Mouse (Mus musculus): ENCODE results near the gene Pop7. TPM values are rescaled to one million over a fixed set of nuclear protein-coding genes. Genes with fewer than 3 reads are reported as not detected.

Gene Pop7
- polyA plus RNA-seq (2015; fragmentation: Nextera tagmentation; extraction: Ambion mirVana): 79.7 and 80.1 TPM in 2 replicates

DNA sequence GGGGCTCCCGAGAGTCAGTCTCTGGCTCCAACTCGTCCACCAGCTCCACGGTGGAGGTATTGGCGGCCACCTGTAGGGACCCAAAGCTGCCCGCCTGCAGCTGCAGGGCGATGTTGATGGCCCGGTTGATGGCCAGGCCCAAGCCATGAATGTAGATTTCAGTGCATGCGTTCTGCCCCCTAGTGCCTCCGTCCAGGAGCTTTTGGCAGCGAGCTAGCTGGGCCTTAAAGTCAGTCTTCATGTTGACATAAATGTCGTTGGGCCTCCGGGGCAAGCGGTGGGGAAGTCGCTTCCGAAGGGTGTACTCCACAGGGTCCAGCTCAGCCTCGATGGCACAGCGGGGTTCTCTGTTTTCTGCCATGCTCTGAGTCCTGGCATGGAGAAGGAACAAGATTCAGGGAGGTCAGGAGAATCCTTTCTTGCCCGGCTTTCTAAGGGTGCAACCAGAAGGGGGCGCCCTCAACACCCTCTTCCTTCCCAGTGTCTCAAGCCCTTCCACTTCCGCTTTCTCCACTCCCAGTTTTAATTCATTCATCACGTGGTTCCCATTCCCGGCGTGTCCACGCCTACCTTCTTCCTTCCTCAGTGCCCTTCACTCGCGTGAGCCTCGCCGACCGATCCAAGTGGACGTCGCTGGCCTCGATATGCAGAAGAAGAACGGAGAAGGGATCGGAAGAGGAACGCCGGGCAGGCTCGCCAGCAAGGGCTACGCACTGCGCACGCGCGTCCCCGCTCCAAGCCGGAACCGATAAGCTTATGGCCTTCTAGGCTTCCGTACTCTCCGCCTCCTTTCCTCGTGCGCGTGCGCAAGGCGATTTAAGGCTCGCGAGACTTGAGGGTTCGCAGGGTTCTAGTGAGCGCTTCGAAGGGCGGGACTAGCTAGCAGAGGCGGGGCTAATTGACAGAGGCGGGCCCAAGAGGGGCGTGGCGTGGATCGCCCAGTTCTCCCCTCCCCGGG is at the start of gene Pop7:
Gene Pop7, minus strand, starts transcription at position 810 of the 958 bp plus-strand sequence.
- Histone ChIP-seq H3K4me1 (replicated peaks) (peaks cover 25% of the 10 kb centered on the region), H3K36me3 (peaks cover 12% of the 10 kb centered on the region), H3K4me2 (peak within 1 kb of the TSS; percentile 68), H3K9ac (peak within 1 kb of the TSS; percentile 76), H3K9me3 (no peaks in the 10 kb centered on the region), H3K27me3 (no peaks in the 10 kb centered on the region), H3K4me3 (peak within 1 kb of the TSS; percentile 52), H3K27ac (replicated peaks) (peak within 1 kb of the TSS; percentile 95)
- peak; percentile 96 for ATAC-seq (ENCODE audit: low read depth)
- WGBS: 2% methylated on average over 64 of the region's 64 CpGs

DNA sequence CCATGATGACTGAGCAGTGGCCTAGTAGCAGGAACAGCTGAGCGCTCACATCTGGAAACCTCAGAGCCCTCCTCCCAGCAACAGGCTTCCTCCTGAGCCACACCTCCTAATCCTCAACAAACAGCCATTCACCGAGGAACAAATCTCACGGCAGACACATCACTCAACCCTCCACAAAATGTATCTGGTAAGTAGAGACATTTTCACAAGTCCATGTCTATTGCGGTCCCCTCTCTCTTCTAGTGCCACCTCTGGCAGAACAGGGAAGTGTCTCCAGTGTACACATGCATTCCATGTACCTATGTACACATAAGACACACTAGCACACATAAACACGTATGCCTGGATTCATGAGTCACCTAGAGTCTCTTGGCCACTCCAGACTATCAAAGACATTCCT is 48.8 kb upstream of the Pop7 start:
- Histone ChIP-seq H3K4me2 (no peak overlapping the region), H3K27ac (replicated peaks) (no peak overlapping the region), H3K9me3 (no peaks in the 10 kb centered on the region), H3K4me3 (no peak overlapping the region), H3K36me3 (no peaks in the 10 kb centered on the region), H3K27me3 (peaks cover 4% of the 10 kb centered on the region; the same call in 1 of the 2 replicates), H3K9ac (no peak overlapping the region), H3K4me1 (replicated peaks) (peaks cover 27% of the 10 kb centered on the region)
- WGBS: 81% methylated on average over 5 of the region's 5 CpGs
- no peak for ATAC-seq (ENCODE audit: low read depth)

DNA sequence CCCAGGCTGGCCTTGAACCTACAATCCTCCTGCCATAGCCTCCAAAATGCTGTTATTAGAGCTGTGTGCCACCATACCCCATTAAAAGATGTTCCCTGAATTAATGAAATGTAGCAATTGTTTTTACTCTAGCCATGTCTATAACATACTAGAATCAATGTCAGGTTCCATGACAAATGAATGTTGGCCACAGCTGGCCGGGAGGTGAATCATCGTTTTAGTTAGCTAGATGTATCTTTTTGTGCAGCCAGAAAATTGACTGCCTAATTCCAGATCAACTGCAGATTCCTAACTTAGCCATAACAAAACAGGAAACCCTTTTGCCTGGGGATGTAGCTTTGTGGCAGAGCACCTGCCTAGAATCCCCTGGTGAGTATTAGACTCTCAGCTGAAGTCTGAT is 47.5 kb upstream of the Pop7 start:
- Histone ChIP-seq H3K36me3 (no peaks in the 10 kb centered on the region), H3K4me1 (replicated peaks) (peaks cover 19% of the 10 kb centered on the region), H3K27me3 (peaks cover 7% of the 10 kb centered on the region; the same call in 1 of the 2 replicates), H3K9me3 (no peaks in the 10 kb centered on the region), H3K4me2 (no peak overlapping the region), H3K27ac (replicated peaks) (no peak overlapping the region), H3K9ac (no peak overlapping the region), H3K4me3 (no peak overlapping the region)
- ATAC-seq (ENCODE audit: low read depth): no peak
- 85% methylated on average over 2 of the region's 2 CpGs for WGBS

DNA sequence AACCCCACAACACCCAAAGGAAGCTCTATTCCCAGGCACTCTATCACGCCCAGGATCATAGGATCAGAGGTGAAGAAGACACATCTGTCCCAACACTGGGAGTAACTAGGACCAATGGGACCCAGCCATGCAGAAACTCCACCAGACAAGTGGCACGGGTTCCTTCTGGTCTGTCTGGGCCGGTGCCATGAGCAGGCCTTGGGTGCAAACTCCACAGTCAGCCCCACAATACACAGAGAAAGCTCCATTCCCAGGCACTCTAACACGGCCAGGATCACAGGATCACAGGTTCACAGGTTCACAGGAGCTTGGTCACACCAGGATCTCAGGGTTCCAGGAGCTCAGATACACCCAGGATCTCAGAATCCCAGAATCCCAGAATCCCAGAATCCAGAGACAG is 43.3 kb upstream of the Pop7 start:
- ATAC-seq (ENCODE audit: low read depth): no peak
- Histone ChIP-seq H3K9ac (no peak overlapping the region), H3K27me3 (peaks cover 2% of the 10 kb centered on the region; the same call in 1 of the 2 replicates), H3K4me3 (no peak overlapping the region), H3K36me3 (no peaks in the 10 kb centered on the region), H3K27ac (replicated peaks) (no peak overlapping the region), H3K4me2 (no peak overlapping the region), H3K4me1 (replicated peaks) (no peaks in the 10 kb centered on the region), H3K9me3 (no peaks in the 10 kb centered on the region)
- 80% methylated on average over 4 of the region's 4 CpGs for WGBS

DNA sequence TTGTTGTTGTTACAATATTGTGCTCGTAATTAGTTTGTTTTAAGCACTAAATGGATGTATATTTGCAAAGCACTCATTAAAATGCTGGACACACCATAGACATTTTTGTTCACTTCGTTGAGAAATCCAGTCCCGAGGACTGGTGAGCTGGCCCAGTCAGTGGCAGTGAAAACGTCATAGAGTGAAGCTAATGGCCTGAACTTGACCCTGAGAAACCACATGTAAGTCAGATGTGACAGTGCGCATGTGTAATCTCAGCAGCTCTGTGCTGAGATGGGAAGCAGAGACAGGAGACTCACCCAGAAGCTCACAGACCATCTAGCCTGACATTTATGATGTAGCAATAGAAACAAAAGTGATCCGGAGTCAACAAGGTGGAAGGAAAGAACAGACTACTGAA is 42.6 kb upstream of the Pop7 start:
- H3K9ac ChIP-seq: 0 out of 2 replicates have a peak overlapping the region, but pooled peaks have one; percentile 5
- no peak overlapping the region for H3K4me3 ChIP-seq
- 61% methylated on average over 6 of the region's 6 CpGs for WGBS
- H3K36me3 ChIP-seq: no peaks in the 10 kb centered on the region
- no peak overlapping the region for H3K4me2 ChIP-seq
- H3K27me3 ChIP-seq: peaks cover 2% of the 10 kb centered on the region; the same call in 1 of the 2 replicates
- H3K4me1 ChIP-seq (replicated peaks): no peaks in the 10 kb centered on the region
- ATAC-seq (ENCODE audit: low read depth): no peak
- no peak overlapping the region for H3K27ac ChIP-seq (replicated peaks)
- H3K9me3 ChIP-seq: no peaks in the 10 kb centered on the region

DNA sequence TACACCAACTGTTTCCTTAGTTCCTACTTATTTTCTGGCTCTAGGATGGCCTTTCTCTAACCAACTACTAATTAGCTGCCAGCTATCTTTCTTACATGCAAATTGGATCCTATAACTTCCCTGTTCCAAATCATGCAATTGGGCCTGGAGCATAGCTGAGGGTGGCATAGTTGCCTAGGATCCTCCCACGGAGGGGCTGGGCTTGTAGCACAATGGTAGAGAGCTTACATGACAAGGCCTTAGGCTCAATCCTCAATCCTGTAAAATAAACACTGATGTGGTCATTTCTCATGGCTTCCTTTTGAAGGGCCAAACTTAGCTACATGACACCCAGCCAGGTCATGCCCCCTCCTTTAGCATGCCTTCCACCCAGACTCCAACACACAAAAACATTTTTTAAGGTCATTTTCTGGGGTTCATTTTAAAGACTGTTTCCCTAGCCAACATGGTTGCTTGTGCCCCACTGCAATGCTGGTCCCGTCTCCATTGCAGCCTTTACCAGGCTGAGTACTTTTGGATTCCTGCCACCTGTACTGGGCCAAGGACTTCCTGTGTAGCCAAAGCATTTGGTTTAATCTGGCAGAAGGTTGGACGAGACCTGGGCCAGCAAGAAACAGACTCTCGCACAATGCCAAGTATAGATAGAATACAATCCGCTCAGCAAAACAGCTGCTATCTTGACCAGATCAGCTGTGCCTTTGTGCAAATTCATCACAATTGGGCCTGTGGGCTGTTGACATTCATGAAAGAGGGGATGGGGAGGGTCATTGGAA is 39.6 kb upstream of the Pop7 start:
- ATAC-seq (ENCODE audit: low read depth): no peak
- Histone ChIP-seq H3K4me2 (no peak overlapping the region), H3K36me3 (no peaks in the 10 kb centered on the region), H3K27me3 (peaks cover 2% of the 10 kb centered on the region; the same call in 1 of the 2 replicates), H3K9ac (no peak overlapping the region), H3K9me3 (no peaks in the 10 kb centered on the region), H3K4me1 (replicated peaks) (peaks cover 8% of the 10 kb centered on the region), H3K4me3 (no peak overlapping the region), H3K27ac (replicated peaks) (no peak overlapping the region)
- 79% methylated on average over 5 of the region's 5 CpGs for WGBS

DNA sequence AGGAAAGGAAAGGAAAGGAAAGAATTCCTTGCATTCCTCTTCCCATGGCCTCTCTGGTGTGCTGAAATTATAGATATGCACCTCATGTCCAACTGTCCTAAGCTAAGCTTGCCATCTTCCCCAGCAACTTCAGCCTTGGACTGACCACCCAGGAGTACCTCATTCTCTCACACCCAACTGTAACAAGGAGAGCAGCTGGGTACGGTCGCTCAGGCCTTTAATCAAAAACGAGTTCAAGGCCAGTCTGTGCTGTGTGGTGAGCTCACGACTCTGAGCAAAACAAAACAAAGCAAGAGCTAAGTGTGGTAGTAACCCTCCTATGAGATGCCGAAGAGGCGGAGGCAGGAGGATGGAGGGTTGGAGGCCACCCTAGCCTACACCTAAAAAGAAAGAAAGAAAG is 38.7 kb upstream of the Pop7 start:
- Histone ChIP-seq H3K4me2 (no peak overlapping the region), H3K9ac (no peak overlapping the region), H3K36me3 (no peaks in the 10 kb centered on the region), H3K4me3 (no peak overlapping the region), H3K4me1 (replicated peaks) (peaks cover 8% of the 10 kb centered on the region), H3K9me3 (no peaks in the 10 kb centered on the region), H3K27me3 (peaks cover 2% of the 10 kb centered on the region; the same call in 1 of the 2 replicates), H3K27ac (replicated peaks) (no peak overlapping the region)
- 81% methylated on average over 6 of the region's 6 CpGs for WGBS
- no peak for ATAC-seq (ENCODE audit: low read depth)

DNA sequence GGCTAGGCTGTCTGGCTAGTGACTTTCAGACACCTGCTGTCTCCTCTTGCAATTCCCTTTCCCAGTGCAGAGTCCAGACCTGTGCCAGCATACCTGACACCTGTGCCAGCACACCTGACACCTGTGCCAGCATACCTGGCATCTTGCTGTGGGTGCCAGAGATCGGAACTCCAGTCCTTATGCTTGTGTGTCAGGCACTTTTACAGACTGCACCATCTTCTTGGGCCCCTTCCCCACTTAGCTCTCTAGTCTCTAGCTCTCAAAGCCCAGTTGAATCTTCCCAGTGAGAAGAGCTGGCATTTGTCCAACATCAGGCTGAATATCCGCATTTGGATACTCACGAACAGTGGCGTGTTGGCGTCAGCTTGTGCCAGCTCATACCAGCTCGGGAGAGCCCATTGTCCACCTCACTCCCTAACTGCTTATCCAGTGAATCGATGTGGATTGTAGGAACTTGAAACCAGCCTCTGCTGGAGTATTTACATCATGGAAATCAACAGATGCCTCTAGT is 37.0 kb upstream of the Pop7 start:
- Histone ChIP-seq H3K9me3 (no peaks in the 10 kb centered on the region), H3K27me3 (no peaks in the 10 kb centered on the region), H3K36me3 (no peaks in the 10 kb centered on the region), H3K4me1 (replicated peaks) (peaks cover 8% of the 10 kb centered on the region), H3K9ac (no peak overlapping the region), H3K4me2 (no peak overlapping the region), H3K4me3 (no peak overlapping the region), H3K27ac (replicated peaks) (no peak overlapping the region)
- WGBS: 57% methylated on average over 7 of the region's 7 CpGs
- 0 out of 2 replicates have a peak, but pooled peaks have one; percentile 53 for ATAC-seq (ENCODE audit: low read depth)

DNA sequence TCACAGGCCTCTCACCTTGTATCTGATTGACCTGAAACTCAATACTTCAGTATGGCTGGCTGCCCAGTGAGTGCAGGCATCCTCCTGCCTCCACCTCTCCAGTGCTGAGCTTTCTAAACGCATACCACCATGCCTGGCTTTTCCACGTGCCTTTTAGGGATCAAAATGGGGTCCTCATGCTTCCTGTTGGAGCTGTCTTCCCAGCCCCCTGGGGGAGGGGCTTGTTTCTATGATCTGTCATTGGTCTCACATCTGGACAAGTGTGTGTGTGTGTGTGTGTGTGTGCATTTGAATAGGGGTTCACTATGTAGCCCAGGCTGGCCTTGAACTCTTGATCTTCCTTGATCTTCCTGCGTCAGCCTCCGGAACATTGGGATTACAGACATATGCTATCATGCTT is 35.1 kb upstream of the Pop7 start:
- no peak overlapping the region for H3K9ac ChIP-seq
- no peak for ATAC-seq (ENCODE audit: low read depth)
- WGBS: 67% methylated on average over 4 of the region's 4 CpGs

DNA sequence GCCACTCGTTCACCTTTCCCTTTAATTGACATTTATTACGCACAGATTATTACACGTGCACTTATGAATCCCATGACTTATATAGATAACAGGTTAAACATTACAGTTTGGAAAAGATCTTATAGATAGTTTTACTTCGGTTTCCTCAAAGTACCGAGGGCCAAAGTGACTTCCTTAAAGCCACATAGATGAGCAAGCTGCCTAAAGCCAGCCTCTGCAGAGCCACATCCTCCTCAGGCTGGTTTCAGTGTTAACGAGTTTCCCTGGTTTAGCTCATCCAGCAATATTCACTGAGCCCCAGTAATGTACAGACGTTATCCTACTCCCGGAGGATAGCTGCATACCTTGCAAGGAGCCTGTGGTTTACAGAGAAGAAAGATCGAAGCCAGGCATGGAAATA is 33.0 kb upstream of the Pop7 start:
- H3K9me3 ChIP-seq: no peaks in the 10 kb centered on the region
- peaks cover 11% of the 10 kb centered on the region for H3K4me1 ChIP-seq (replicated peaks)
- no peaks in the 10 kb centered on the region for H3K36me3 ChIP-seq
- H3K27me3 ChIP-seq: no peaks in the 10 kb centered on the region
- no peak overlapping the region for H3K4me3 ChIP-seq
- H3K4me2 ChIP-seq: no peak overlapping the region
- no peak overlapping the region for H3K9ac ChIP-seq
- 87% methylated on average over 9 of the region's 9 CpGs for WGBS
- no peak overlapping the region for H3K27ac ChIP-seq (replicated peaks)
- ATAC-seq (ENCODE audit: low read depth): no peak

More for the DNA sequence above, 35.1 kb upstream of the Pop7 start:
- no peak overlapping the region for H3K4me3 ChIP-seq
- H3K27me3 ChIP-seq: no peaks in the 10 kb centered on the region
- no peaks in the 10 kb centered on the region for H3K36me3 ChIP-seq
- no peaks in the 10 kb centered on the region for H3K9me3 ChIP-seq
- H3K4me1 ChIP-seq (replicated peaks): peaks cover 8% of the 10 kb centered on the region
- no peak overlapping the region for H3K4me2 ChIP-seq
- no peak overlapping the region for H3K27ac ChIP-seq (replicated peaks)

DNA sequence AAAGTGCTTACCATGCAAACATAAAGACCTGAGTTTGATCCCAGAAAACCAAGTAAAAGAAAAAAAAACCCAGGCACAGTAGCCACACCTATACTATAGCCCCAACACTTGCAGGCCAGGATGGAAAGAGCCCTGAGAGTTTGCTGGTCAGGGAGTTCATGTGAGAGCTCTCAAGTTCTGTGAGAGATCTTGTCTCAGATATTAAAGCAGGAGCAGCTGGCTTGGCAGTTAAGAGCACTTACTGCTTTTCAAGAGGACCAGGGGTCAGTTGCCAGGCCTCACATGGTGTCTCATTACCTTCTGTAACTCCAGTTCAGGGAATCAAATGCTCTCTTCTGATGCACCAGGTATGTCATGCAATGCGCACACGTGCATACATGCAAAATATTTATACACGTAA is 32.4 kb upstream of the Pop7 start:
- H3K4me2 ChIP-seq: no peak overlapping the region
- H3K27ac ChIP-seq (replicated peaks): no peak overlapping the region
- no peaks in the 10 kb centered on the region for H3K27me3 ChIP-seq
- no peak overlapping the region for H3K9ac ChIP-seq
- H3K4me1 ChIP-seq (replicated peaks): peaks cover 16% of the 10 kb centered on the region
- no peak overlapping the region for H3K4me3 ChIP-seq
- 97% methylated on average over 3 of the region's 3 CpGs for WGBS
- H3K36me3 ChIP-seq: peaks cover 5% of the 10 kb centered on the region
- no peak for ATAC-seq (ENCODE audit: low read depth)
- no peaks in the 10 kb centered on the region for H3K9me3 ChIP-seq
